Mouse (Mus musculus) heart, embryonic 13.5 days (tissue): ENCODE data around the gene Gpx4. TPM values are rescaled to one million over a fixed set of nuclear protein-coding genes. Genes with fewer than 3 reads are reported as not detected.

ENCODE experiments used
- ATAC-seq: fragments of 200-750 bp; cut with Nextera tagmentation; 2 replicates; pipeline ENCODE4 v1.8.0; 2017; ENCODE audit warnings: moderate TSS enrichment; ENCODE audit not compliant: insufficient number of reproducible peaks, low FRiP score, low TSS enrichment; ENCODE audit errors: extremely low read depth
- H3K27ac ChIP-seq: fragments of 300-500 bp; sonication (generic); replicated peaks from 2 replicates; pipeline ENCODE4 v1.5.1; 2015; ENCODE audit warnings: moderate library complexity, mild to moderate bottlenecking, inconsistent platforms
- H3K27me3 ChIP-seq: fragments of 300-500 bp; sonication (generic); replicated peaks from 2 replicates; pipeline ENCODE4 v1.6.1; 2015; ENCODE audit warnings: mild to moderate bottlenecking, inconsistent platforms
- H3K36me3 ChIP-seq: fragments of 300-500 bp; sonication (generic); 2 replicates; pipeline ENCODE4 v1.6.1; 2015; ENCODE audit warnings: mild to moderate bottlenecking, inconsistent platforms
- H3K4me1 ChIP-seq: fragments of 300-500 bp; sonication (generic); 2 replicates; pipeline ENCODE4 v1.6.1; 2015; ENCODE audit warnings: inconsistent platforms
- H3K4me2 ChIP-seq: fragments of 300-500 bp; sonication (generic); 2 replicates; pipeline ENCODE4 v1.6.1; 2015; ENCODE audit warnings: inconsistent platforms, mild to moderate bottlenecking, moderate library complexity
- H3K4me3 ChIP-seq: fragments of 300-500 bp; sonication (generic); 2 replicates; pipeline ENCODE4 v1.5.1; 2015; ENCODE audit warnings: moderate library complexity, mild to moderate bottlenecking, inconsistent platforms
- H3K9ac ChIP-seq: fragments of 300-500 bp; sonication (generic); 2 replicates; pipeline ENCODE4 v1.6.1; 2015; ENCODE audit warnings: inconsistent platforms, mild to moderate bottlenecking, moderate library complexity
- H3K9me3 ChIP-seq: fragments of 300-500 bp; sonication (generic); 2 replicates; pipeline ENCODE4 v1.6.1; 2016; ENCODE audit warnings: inconsistent platforms
- WGBS: fragments of 180-500 bp; shearing (Covaris S2); methylation state at CpG from one replicate; pipeline ENCODE4 v1.1.7; 2015; ENCODE audit warnings: mixed read lengths; 5-methylcytosine and 5-hydroxymethylcytosine counted together
- polyA plus RNA-seq: library from polyadenylated mRNA; unstranded; fragments of >200 nt; fragmentation: Nextera tagmentation; extraction: Ambion mirVana; gene quantifications from 2 replicates; pipeline ENCODE4 v1.2.1, GENCODE M21; 2015

Gene Gpx4
- polyA plus RNA-seq = 691 and 741 TPM in 2 replicates

DNA sequence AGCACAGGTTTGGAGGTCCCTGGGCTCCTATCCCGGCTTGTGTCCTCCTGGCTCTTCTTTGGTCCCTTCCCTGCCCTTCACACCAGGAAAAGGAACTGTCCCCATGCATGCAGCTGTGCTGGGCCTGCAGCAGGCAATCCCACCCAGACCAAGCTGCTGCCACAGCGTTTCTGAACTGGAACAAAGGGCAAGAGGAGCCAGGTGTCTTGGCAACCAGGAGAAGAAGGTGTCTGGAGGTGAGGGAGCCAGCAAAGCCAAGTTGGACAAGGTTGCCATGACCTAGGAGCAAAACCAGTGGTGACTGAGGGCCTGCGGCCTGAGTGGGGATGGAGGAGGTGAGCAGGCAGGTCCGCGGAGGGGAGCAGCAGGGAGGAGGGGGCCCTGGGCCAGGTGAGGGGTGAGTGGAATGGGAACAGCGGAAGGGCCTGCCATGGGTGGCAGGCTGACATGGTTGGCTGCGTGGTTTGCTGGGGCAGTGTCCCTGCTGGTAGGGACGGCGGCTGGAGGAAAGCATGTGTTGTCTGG, at the start of gene Gpx4:
TSS of gene Gpx4 (plus strand) at position 126 of the 525 bp plus-strand sequence.
- Histone ChIP-seq H3K4me3 (no peak within 1 kb of the TSS), H3K4me1 (peaks cover 44% of the 10 kb centered on the region), H3K36me3 (no peaks in the 10 kb centered on the region), H3K27me3 (no peaks in the 10 kb centered on the region), H3K9ac (peak within 1 kb of the TSS; percentile 52), H3K4me2 (no peak within 1 kb of the TSS), H3K9me3 (no peaks in the 10 kb centered on the region), H3K27ac (peak within 1 kb of the TSS; percentile 15; the same call in 1 of the 2 replicates)
- ATAC-seq = no peak
- 63% methylated on average over 9 of the region's 9 CpGs for WGBS

DNA sequence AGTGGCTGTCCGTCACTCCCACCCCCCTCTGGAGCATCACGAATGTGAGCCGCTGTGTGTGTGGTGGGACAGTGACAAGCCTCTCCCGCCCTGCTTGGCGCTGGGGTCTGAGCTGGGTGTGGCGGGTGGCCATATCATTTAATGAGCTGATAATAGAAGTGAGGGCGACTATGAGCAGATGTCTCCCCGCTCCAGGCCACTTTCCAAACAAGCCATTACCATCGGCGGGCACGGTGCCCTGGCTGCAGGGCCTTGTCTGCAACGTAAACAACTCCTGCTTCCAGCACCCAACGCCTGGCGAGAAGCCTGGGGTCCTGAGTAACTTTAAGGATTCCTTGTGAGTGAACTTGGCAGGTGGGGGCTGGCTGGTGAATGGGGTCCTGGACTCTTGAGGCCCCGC, 49.1 kb upstream of the Gpx4 start:
- peaks cover 31% of the 10 kb centered on the region for H3K36me3 ChIP-seq
- WGBS = 10% methylated on average over 15 of the region's 15 CpGs
- peak overlapping the region; percentile 61 for H3K4me3 ChIP-seq
- ATAC-seq = no peak
- peak overlapping the region; percentile 78 for H3K4me2 ChIP-seq
- H3K9me3 ChIP-seq = no peaks in the 10 kb centered on the region
- H3K4me1 ChIP-seq = peaks cover 22% of the 10 kb centered on the region
- peak overlapping the region; percentile 75 for H3K27ac ChIP-seq
- peaks cover 30% of the 10 kb centered on the region for H3K27me3 ChIP-seq
- H3K9ac ChIP-seq = peak overlapping the region; percentile 83

DNA sequence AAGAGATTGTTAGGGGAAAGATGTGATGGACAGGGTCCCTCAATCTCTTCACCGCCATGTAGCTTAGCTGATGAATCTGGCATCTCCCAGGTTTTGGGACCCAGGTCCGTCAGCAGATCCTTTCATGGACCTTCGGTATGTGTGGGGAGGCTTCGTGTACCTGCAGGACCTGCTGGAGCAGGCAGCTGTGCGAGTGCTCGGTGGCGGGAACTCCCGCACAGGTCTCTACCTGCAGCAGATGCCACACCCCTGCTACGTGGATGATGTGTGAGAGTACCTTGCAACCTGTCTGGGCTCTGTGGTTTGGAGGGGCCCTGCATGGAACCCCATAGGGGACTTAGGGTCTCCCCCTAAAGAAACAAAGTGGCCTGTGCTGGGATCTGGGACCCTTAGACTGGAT, 45.0 kb upstream of the Gpx4 start:
- 73% methylated on average over 9 of the region's 9 CpGs for whole genome bisulfite sequencing
- Histone ChIP-seq H3K9ac (no peak overlapping the region), H3K9me3 (no peaks in the 10 kb centered on the region), H3K4me3 (no peak overlapping the region), H3K4me2 (no peak overlapping the region), H3K4me1 (peaks cover 33% of the 10 kb centered on the region), H3K36me3 (no peaks in the 10 kb centered on the region), H3K27ac (no peak overlapping the region), H3K27me3 (peaks cover 38% of the 10 kb centered on the region)
- no peak for ATAC-seq

DNA sequence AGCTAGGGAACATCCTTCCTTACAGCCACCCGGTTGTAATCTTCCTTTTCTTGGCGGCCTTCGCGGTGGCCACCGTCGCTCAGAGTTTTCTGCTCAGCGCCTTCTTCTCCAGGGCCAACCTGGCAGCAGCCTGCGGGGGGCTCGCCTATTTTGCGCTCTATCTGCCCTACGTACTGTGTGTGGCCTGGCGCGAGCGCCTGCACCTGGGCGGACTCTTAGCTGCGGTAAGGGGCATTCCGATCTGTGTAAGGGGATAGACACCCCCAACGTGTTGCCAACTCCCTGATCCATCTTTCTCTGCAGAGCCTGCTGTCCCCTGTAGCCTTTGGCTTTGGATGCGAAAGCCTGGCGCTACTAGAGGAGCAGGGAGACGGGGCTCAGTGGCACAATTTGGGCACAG, 44.1 kb upstream of the Gpx4 start:
- Histone ChIP-seq H3K4me3 (no peak overlapping the region), H3K9me3 (no peaks in the 10 kb centered on the region), H3K36me3 (no peaks in the 10 kb centered on the region), H3K9ac (peak overlapping the region; percentile 54; the same call in 1 of the 2 replicates), H3K27me3 (peaks cover 38% of the 10 kb centered on the region), H3K27ac (no peak overlapping the region), H3K4me1 (peaks cover 27% of the 10 kb centered on the region), H3K4me2 (peak overlapping the region; percentile 6)
- no peak for ATAC-seq
- 28% methylated on average over 21 of the region's 21 CpGs for WGBS

DNA sequence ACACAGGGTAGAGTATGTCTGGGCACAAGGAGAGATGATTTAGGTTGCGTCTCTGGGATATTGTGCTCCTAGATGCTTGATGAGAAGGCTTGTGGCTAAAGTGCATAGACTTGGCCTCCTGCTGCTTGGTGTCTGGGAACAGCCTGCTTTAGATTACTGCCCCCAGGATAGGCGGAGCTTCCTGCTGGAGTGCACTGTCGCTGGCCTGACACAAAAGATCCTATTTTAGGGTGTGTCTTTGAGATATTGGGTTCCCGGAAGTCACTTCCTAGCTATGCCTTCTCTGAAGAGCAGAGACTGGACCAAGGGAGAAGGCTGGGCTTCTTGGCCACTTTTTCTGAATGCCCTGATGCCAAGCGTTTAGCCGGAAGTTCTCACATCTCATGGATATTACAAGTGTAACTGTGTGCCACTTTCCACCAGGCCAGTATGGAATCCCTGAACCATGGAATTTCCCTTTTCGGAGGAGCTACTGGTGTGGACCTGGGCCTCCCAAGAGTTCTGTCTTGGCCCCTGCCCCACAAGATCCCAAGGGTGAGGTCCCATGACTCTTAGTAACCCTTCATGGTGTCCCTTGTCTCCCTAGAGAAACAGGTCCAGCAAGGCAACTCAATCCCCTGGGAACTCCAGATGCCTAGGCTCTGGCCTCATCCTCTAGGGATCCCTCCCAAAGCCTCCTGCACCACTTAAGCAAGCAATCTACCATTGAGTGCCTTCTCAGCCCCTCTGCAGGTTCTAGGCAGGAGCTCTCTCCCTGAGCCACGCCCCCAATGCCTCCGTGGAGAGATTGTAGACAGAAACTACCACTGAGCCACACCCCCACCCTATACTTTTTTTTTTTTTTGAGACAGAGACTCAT, 43.4 kb upstream of the Gpx4 start:
- H3K4me3 ChIP-seq = no peak overlapping the region
- peak overlapping the region; percentile 54 for H3K9ac ChIP-seq
- ATAC-seq = no peak
- H3K4me1 ChIP-seq = peaks cover 21% of the 10 kb centered on the region
- peaks cover 6% of the 10 kb centered on the region for H3K36me3 ChIP-seq
- H3K9me3 ChIP-seq = no peaks in the 10 kb centered on the region
- WGBS = 43% methylated on average over 9 of the region's 9 CpGs
- H3K27me3 ChIP-seq = peaks cover 38% of the 10 kb centered on the region
- no peak overlapping the region for H3K27ac ChIP-seq
- no peak overlapping the region for H3K4me2 ChIP-seq

DNA sequence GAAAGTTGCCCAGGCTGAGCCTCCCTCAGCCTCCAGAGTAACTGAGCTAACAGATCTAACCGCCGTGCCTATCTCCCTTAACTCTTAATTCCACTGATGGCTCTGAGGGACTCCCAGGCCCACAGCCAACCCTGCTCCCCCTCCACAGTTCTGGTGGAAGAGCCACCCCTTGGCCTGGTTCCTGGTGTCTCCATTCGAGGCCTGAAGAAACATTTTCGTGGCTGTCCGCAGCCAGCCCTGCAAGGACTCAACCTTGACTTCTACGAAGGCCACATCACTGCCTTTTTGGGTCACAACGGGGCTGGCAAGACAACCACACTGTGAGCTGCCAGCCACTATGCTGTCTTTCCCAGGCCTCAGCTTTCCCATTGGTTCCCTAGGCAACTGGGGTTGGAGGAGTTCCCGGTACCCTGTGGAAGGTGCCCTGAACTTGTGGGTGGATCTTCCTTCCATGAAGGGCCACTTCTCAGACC, 42.7 kb upstream of the Gpx4 start:
- H3K36me3 ChIP-seq = peaks cover 13% of the 10 kb centered on the region
- peaks cover 34% of the 10 kb centered on the region for H3K27me3 ChIP-seq
- H3K27ac ChIP-seq = no peak overlapping the region
- H3K9ac ChIP-seq = no peak overlapping the region
- no peaks in the 10 kb centered on the region for H3K9me3 ChIP-seq
- ATAC-seq = no peak
- H3K4me3 ChIP-seq = no peak overlapping the region
- H3K4me2 ChIP-seq = no peak overlapping the region
- WGBS = 76% methylated on average over 8 of the region's 8 CpGs
- peaks cover 21% of the 10 kb centered on the region for H3K4me1 ChIP-seq

DNA sequence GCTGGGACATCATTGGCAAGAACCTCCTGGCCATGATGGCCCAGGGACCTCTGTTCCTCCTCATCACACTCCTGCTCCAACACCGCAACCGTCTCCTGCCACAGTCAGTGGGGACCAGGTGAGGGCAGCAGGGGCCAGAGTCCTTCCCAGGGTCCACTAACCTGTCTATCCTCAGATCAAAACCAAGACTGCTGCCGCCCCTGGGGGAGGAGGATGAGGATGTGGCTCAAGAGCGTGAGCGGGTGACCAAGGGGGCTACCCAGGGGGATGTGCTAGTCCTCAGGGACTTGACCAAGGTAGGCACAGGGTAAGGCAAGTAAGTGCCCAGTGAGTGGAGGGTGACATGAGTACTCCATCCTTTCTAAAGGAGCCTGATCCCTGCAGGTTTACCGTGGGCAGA, 35.2 kb upstream of the Gpx4 start:
- peaks cover 11% of the 10 kb centered on the region for H3K4me1 ChIP-seq
- no peak overlapping the region for H3K4me2 ChIP-seq
- 83% methylated on average over 6 of the region's 6 CpGs for WGBS
- H3K36me3 ChIP-seq = peaks cover 39% of the 10 kb centered on the region
- H3K4me3 ChIP-seq = no peak overlapping the region
- H3K27me3 ChIP-seq = peaks cover 52% of the 10 kb centered on the region
- peaks cover 22% of the 10 kb centered on the region for H3K9me3 ChIP-seq
- ATAC-seq = no peak
- H3K9ac ChIP-seq = no peak overlapping the region
- H3K27ac ChIP-seq = no peak overlapping the region

DNA sequence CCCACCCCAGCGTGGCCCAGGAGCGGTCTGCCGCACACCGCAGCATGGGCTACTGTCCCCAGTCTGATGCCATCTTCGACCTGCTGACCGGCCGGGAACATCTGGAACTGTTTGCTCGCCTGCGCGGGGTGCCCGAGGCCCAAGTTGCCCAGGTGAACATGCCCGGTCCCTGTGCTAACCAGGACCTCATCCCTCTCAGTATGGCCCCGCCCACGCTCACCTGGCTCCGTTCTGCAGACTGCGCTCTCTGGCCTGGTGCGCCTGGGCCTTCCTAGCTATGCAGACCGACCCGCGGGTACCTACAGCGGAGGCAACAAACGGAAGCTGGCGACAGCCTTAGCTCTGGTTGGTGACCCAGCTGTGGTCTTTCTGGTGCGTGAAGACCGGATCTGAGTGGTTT, 33.4 kb upstream of the Gpx4 start:
- ATAC-seq = no peak
- Histone ChIP-seq H3K36me3 (peaks cover 33% of the 10 kb centered on the region), H3K4me1 (peaks cover 15% of the 10 kb centered on the region), H3K27ac (no peak overlapping the region), H3K27me3 (peaks cover 57% of the 10 kb centered on the region), H3K4me2 (no peak overlapping the region), H3K4me3 (no peak overlapping the region), H3K9me3 (peaks cover 22% of the 10 kb centered on the region), H3K9ac (no peak overlapping the region)
- 43% methylated on average over 25 of the region's 25 CpGs for WGBS

DNA sequence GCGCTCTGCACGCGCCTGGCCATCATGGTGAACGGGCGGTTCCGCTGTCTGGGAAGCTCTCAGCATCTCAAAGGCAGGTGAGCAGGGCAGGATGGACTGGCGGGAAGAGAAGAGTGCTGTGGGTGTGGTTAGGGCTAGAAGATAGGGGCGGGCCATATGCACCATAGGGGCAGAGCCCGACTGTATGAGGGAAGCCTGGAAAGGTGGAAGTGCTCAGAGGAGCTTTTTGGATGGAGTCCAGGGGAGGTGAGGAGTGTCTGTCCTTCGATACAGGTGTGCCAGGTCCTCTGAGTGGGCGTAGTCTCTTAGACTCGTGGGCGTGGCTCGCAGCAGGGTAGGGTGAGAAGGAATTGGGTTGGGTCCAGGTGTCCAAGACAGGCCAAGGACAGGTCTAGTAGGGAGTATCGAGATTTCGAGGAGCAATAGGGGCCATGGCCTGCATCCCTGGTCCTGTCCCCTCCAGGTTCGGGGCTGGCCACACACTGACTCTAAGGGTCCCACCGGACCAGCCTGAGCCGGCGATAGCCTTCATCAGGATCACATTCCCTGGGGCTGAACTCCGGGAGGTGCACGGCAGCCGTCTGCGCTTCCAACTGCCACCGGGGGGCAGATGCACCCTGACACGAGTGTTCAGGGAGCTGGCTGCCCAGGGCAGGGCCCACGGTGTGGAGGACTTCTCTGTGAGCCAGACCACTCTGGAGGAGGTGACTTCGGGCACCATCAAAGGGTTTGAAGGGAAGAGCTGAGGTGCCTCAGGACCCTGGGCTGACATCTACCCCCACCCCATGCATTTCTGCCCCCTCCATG, 32.3 kb upstream of the Gpx4 start:
- 24% methylated on average over 28 of the region's 28 CpGs for WGBS
- H3K27me3 ChIP-seq = peaks cover 57% of the 10 kb centered on the region
- 0 out of 2 replicates have a peak overlapping the region, but pooled peaks have one; percentile 1 for H3K4me3 ChIP-seq
- H3K9ac ChIP-seq = no peak overlapping the region
- peaks cover 21% of the 10 kb centered on the region for H3K9me3 ChIP-seq
- no peak overlapping the region for H3K27ac ChIP-seq
- H3K4me2 ChIP-seq = no peak overlapping the region
- peaks cover 26% of the 10 kb centered on the region for H3K4me1 ChIP-seq
- H3K36me3 ChIP-seq = peaks cover 22% of the 10 kb centered on the region
- ATAC-seq = no peak

DNA sequence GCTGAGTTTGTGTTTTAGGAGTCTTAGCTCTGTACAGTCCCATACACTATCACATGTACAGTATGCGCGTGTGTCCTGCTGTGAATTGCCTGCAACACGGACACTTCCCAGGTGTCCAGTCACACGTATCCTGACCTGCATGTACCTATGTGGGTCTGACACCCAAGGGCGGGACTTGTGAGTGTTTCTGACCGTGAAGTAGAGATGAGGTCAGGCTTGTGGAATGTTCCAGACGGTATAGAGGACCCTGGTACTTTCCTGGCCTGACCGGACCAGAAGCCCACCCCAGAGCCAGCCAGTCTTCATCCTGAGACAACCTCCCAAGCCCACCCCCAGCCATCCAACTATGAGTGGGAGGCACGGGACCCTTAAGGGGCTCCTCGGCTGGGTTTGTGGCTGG, 31.4 kb upstream of the Gpx4 start:
- Histone ChIP-seq H3K9me3 (peaks cover 12% of the 10 kb centered on the region; the same call in 1 of the 2 replicates), H3K9ac (no peak overlapping the region), H3K4me2 (no peak overlapping the region), H3K36me3 (peaks cover 13% of the 10 kb centered on the region), H3K4me1 (peaks cover 35% of the 10 kb centered on the region), H3K27me3 (peaks cover 57% of the 10 kb centered on the region), H3K27ac (no peak overlapping the region), H3K4me3 (no peak overlapping the region)
- ATAC-seq = no peak
- WGBS = 59% methylated on average over 10 of the region's 10 CpGs

DNA sequence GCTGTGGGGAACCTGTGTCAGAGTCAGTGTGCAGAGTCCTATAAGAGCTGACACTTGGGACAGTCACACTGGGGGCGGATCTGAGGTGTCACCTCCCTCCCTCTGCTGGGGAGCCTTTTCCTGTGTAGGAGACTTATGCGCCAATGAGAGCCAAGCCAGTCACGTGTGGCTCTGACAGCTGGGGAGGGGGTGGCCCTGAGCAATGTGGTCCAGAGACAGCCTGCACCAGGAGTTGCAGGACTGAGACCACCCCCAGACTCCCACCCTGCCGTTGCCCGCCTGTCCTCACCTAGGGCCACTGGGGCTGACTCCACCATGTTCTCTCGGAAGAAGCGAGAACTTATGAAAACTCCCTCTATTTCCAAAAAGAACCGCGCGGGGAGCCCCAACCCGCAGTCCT, 30.5 kb upstream of the Gpx4 start, which contains the start of gene Arhgap45:
TSS of gene Arhgap45 (plus strand) at position 143 of the 400 bp plus-strand sequence.
- ATAC-seq = no peak
- 61% methylated on average over 11 of the region's 11 CpGs for WGBS
- Histone ChIP-seq H3K4me1 (peaks cover 37% of the 10 kb centered on the region), H3K4me3 (peak within 1 kb of the TSS; percentile 29), H3K36me3 (peaks cover 4% of the 10 kb centered on the region), H3K4me2 (no peak within 1 kb of the TSS), H3K27me3 (peaks cover 57% of the 10 kb centered on the region), H3K9ac (no peak within 1 kb of the TSS), H3K9me3 (peaks cover 2% of the 10 kb centered on the region; the same call in 1 of the 2 replicates), H3K27ac (no peak within 1 kb of the TSS)
